Mouse (Mus musculus): ENCODE results near the gene Hic2.
"Not testable (repeated sequence)": the region's sequence is repeated elsewhere in the genome, so short reads cannot be mapped to it uniquely, and the experiment has no call there.

The Hic2 gene

DNA sequence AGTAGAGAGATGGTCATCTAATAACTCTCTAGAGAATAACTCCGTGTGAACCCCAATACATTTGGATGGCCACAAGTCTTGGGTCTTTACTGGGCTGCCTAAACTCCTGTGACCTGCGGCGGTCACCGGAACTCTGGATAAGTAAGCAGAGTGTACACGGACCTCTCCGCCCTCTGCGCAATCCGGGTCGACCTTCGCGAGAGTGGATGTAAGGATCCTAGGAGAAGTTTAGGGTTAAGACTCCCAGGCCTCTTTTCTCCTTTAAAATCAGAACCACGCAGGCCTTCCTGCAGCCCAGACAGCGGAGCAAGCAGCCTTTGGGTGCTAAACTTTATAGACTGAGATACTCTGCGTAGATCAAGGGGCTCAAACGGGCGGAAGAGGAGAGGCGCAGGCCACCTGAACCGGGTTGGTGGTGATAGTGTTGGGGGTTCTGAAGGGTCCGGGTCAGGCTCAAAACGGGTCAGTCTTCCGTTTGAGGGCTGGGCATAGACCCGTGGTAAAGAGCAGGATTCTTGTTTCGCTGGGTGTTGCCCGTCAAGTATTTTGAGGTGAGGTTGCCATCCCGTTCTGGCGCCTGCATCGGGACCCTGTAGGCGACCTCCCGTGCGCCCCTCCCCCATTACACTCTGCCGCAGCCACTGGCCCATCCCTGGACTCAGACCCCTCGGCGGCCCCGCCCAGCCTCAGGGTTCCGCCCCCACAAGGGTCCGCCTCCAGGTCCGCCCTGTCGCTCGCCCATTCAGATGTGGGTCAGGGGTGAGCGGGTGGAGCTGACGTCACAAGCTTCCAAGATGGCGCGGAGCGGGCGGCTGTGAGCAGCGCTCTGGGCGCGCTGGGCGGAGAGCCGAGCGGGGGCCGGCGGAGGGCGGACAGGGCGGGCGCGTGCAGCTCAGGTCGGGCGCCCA lies at the start of gene Hic2:
Hic2 (plus strand) TSS at position 779 of the 908 bp plus-strand sequence.
- peak; percentile 94 for DNase-seq

DNA sequence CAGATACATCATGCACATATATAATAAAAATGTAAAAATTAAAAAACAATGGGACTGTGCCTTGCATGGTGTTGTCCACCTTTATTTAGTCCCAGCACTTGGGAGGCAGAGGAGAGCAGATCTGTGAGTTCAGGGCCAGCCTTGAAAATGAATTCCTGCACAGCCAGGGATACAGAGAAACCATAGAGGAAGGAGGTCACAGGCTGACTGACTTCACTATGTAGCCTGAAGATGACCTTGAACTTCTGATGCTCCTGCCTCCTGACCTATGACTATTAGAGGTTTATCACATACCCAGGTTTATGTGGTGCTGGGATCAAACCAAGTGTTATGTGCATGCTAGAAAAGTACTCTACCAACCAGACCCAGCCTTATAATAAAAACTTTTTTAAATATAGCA lies 47.9 kb upstream of the Hic2 start:
- DNase-seq: no peak

DNA sequence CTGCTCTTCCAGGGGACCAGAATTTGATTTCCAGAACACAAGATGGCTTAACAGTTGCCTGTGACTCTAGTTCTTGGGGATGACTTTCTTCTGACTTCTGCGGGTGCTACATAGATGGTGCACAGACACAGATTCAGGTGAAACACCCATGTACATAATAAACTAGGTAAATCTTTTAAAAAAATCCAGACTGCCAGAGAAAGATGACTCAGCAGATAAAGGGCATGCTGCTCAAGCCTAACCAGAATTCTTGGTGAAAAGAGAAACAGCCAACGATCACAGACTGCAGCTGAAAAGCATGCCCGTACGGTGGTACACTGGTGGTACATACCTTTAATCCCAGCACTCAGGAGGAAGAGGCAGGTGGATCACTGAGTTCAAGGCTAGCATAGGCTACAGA lies 39.5 kb upstream of the Hic2 start:
- DNase-seq: no peak

DNA sequence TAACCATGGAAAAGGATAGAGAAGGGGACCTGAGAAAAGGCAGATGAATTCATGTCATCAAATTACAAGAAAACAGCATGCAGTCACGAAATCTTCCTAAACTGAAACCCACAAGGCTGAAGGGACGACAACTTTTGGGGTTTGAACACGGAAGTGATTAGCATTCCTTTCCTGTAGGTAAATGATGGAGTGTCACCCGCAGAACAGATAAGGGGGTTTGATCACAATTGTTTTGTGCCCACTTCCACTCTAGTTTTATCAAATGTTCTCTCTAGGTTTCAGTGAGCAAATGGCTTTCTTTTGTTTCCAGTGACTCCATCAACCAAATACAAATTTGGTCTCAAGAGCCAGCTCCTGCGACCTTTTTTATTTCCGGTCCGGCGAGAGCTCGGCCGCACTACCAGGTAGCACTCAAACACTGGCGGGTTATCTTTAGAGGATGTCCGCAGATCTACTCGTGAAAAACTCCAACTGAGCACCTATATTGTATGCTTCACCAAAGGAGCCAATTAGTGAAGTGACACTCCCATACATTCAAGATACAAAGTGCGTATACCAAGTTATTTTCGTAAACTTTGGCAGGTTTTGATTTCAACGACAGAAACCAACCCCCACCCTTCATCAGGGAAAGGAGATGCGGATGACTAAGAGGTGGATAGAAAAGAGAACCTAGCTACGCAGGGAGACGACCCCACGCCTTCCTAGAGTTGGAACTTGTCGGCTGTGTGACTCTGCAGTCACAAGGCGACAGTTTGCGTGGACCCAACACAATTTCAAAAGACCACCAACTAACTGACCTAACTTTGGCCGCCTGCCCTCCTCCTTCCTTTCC lies 33.0 kb upstream of the Hic2 start:
- peak; percentile 38 for DNase-seq

DNA sequence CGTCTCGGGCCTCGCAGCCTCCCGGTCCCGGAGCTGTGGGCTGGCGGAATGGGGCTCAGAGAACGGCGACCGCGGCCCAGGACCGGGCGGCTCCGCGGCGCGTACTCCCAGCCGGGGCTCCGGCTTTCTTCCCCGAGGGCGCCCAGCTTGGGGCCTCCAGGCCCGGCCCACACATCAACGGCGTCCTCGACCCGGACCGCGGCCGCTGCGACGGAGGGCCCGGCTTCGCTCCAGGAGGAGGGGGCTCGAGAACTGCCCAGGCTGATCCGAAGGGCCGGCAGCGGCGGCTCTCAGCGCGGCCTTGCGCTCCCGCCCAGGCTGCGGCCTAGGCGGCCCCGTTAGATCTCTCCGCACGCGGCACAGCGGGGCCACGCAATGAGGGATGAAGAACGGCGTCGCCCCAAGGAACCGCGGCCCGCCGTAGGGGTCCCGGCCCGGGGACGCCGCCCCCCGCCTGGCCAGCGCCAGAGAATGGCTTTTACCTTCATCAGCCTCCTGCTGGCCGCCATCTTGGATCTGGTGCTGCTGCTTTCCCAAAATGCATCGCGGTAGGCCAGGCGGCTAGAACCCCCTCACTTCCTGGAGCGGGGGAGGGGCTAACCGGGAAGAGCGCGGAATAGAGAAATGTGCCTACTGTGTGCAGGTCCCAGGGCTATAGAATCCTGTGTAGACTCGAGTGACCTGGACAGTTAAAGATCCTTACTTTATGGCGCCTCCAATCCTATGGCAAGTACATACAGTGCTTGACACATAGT lies 32.2 kb upstream of the Hic2 start:
- DNase-seq: peak; percentile 82

DNA sequence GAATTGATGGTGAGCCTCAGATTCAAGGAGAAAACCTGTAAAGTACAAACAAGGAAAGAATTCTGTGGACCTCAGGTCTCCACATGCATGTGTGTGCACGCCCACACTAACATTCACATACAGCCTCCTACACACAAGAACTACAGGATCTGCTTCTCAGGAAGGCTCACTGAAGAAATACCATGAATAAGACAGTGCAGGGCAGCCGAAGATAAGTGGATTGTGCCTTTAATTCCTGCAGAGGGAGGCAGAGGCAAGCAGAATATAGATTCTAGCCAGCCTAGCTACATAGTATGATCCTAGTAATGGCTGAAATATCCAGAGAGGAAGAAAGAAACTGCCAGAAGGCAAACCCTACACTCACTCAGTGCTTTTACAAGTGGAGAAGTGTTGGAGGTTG lies 31.4 kb upstream of the Hic2 start:
- DNase-seq: no peak

DNA sequence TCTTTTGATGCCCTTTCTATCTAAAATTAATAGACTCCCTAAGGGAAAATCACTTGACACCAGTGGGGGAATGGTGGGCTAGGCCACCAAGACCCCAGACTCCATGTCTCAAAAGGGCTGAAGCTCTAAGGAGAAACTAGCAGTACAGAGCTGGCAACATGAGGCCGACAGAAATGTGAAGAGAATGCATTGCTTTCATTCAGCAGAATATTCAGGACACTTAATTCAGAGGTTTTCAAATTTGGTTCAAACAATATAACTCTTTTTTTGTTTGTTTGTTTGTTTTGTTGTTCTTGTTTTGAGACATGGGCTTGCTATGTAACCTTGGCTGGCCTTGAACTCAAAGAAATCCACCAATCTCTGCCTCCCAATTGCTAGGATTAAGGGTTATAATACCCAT lies 30.8 kb upstream of the Hic2 start, which contains the start of gene Ube2l3:
Ube2l3 (minus strand) TSS at position 101 of the 400 bp plus-strand sequence.
- no peak for DNase-seq

DNA sequence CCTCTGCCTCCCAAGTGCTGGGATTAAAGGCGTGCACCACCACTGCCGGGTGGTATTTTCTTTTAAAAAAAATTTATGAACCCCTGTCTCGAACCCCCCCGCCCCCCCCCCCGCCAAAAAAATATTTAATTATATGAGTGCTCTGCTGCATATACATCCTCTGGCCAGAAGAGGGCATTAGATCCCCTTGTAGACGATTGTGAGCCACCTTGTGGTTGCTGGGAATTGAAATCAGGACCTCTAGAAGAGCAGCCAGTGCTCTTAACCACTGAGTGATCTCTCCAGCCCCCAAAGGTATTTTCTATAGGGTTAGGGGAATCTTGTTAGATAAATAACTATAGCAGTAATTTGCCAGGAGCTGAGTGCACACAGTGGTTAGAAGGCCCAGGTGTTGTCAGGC lies 28.4 kb upstream of the Hic2 start:
- DNase-seq: no peak

DNA sequence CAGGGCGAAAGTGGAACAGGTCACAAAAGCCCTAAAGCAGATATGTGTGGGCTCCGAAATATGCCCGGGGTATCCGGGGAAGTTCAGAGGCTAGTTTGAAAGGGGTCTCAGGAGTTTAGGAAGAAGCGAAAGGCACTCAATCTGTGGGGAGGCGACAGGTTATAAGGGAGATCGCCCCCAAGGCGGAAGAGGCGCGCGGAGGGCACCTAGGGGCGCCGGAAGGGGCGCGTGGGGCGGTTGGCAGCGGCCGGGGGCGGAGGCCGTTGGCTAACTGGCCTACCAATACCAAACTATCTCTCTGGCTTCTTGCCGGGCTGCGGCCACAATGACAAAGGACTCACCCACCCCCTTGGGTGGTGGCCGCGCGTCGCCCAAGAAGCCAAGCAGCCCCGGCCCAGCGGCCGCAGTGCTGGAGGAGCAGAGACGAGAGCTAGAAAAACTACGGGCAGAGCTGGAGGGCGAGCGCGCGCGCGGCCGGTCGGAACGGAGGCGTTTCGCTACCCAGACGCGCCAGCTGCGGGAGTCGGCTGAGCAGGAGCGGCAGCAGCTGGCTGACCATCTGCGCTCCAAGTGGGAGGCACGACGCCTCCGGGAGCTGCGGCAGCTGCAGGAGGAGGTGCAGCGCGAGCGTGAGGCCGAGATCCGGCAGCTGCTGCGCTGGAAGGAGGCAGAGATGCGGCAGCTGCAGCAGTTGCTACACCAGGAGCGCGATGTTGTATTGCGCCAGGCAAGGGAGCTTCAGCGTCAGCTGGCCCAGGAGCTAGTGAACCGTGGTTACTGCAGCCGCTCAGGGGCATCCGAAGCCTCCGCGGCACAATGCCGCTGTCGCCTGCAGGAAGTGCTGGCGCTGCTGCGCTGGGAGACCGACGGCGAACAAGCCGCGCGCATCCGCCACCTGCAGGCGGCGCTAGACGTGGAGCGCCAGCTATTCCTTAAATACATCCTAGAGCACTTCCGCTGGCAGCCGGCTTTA lies 24.7 kb upstream of the Hic2 start, which contains the start of gene Rimbp3:
Rimbp3 (plus strand) TSS at position 215 of the 973 bp plus-strand sequence.
- peak; percentile 74 for DNase-seq

DNA sequence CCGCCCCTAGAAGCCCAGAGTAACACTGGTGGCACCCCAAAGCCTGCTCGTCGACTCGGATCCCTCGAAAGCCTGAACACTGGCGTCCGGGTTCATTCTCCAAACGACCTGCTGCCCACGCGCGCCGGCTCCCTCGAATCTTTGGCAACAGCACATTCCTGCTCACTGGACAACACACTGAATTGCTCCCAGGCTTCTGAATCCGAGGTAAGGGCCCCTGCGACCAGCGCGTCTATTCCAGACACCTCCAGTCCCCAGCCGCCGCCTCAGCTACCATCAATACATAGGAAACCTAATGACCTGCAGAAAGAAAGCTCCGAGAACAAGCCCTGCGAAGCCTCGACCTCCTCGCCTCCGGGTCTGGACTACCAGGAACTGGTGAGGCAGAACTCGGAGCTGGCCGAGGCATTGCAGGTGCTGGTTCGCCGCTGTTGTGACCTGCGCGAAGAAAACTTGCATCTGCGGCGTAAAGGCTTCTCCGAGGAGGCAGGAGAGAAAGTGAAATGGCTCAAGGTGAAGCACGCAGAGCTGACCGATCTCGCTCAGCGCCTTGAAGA lies 23.9 kb upstream of the Hic2 start:
- no peak for DNase-seq

DNA sequence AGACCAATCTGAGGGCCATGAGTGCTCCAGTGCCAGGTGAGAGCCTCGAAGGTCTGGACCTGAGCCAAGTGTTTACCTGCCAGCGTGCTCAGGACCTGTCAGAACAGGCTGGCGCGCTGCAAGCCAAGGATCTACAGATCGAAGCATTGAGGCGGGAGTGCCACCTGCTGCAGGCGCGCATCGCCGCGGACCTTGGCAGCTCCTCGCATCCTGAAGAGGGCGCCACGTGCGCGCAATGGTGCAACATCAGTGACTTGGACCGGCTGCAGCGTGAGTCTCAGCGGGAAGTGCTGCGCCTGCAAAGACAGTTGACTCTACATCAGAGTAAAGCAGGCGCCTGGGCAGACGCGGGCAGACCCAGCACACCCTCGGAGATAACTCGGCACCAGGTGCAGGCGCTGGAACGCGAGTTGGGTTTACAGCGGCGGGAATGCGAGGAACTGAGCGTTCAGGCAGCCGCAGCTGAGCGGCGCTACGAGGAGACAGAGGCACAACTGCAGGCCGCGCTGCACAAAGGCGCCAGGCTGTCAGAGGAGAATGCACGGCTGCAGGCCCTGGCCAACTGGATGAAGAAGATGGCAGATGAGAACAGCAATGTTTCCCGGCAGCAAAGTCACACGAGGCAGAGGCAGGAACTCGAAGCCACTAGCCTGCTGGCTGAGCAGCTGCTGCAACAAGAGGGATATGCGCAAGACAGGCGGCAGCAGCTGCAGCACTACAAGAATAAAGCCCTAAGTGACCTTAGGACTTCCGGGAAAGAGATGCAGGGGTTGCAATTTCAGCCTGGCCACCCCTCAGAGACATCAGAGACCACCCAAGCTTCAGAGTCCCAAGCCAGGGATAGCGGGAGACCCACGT lies 23.2 kb upstream of the Hic2 start:
- DNase-seq: peak; percentile 87

DNA sequence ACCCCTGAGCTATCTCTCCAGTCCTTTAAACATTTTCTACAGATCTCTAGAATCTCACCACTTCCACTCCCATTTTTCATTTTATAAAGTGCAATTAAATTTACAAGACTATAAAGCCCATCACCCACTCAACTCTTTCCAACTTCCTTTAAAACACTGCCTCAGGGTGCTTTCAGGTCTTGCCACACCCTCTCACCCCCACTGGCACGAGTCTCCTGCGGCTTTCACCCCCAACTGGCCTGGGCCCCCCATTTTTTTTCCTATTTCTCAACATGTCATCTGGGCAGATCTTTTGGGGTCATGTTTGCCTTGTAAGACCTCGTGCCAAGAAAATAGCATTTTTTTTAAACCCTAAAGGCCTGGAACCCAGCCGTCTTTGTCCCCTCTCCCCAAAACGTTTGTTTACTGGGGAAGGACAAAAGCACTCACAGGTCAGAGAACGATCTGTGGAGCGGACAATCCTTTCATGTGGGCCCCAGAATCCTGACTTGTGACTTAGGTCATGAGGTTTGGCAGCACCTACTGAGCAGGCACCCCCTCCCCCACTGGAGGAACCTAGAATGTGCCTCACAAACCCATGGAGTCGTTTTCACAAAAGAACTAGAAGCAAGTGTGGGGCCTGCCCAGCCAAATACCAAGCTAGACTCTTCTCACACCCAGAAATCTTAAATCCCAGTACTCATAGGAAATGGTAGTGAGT lies 16.3 kb upstream of the Hic2 start:
- DNase-seq: no peak

DNA sequence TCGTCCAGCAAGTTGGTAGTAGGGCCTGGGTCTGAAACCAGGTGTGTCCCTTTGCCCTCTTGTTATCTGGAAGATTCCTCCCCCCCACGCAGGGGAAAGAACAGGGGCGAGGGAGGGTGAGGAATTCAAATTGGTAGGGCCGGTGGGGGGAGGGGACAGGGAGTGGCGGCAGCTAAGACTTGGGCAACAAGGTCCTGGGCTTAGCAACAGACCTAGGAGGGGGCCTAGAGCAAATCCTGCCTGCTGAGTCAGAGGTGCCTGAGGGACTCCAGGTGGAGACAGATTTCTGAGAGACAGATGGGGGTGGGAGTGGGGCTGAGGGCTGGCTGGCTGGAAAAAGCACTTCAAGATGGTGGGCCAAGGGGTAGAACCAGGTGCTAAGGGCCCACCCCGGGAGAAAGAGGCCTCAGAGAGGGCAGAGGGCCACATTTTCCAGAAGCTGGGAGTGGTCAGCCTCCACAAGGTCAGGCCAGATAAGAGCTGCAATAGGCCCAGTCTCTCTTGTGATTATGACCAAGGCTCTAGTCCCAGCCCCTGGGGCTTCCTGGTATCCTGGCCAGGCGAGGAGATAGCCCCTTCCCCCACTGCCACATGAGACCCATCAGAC lies 13.1 kb upstream of the Hic2 start:
- DNase-seq: no peak

DNA sequence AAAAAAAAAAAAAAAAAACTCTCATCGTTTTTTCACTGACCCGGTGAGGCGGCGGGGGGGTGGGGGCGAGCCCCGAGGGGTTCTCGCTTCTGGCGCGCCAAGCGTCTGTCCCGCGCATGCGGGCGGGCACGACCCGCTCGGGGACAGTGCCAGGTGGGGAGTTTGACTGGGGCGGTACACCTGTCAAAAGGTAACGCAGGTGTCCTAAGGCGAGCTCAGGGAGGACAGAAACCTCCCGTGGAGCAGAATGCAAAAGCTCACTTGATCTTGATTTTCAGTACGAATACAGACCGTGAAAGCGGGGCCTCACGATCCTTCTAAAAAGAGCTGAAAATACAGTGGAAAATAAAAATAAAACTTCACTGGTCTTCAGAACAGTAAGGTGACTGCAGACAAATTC lies 11.2 kb upstream of the Hic2 start:
- DNase-seq: peak; percentile 87

DNA sequence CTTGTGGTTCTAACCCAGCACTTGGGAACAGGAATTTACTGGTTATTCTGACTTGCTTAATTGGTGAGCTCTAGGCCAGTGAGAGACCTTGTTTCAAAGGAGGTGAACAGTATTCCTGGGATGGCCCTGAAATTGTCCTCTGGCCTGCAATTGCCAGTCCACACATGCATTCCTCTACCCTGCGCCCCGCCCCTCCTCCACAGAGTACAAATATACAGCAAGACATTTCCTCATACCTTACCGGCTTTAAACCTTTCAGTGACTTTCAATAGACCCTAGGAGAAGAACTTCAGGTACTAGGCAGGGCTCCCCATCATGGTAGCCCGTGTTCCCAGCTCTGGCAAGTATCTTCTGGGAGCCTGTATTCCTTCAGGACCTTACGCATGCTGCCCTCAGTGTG lies 7.8 kb upstream of the Hic2 start:
- DNase-seq: no peak

DNA sequence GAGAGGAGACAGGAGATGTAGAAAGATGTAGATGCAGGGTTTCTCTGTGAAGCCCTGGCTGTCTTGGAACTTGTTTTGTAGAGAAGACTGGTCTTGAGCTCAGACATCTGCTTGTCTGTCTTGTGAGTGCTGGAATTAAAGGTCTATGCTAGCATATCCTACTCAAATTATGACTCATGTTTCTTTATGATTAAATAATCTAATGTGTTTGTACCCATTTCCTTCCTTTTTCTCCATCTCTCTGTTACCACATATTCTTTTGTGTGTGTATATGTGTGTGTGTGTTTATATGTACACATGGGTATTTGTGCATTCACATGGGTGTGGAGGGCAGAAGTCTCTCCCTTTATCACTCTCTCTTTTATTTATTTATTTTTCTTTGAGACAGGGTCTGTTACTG lies 6.9 kb upstream of the Hic2 start:
- DNase-seq: no peak

DNA sequence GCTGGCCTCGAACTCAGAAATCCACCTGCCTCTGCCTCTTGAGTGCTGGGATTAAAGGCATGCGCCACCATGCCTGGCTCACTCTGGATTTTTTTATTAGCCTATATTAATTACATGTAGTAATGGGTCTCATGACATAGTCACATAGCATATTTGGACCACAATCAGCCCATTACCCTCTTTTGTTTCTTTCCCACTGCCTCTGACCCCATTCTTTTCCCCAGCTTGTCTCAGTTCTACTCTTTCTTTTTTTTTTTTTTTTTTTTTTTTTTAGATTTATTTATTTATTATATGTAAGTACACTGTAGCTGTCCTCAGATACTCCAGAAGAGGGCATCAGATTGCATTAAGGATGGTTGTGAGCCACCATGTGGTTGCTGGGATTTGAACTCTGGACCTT lies 1.8 kb upstream of the Hic2 start:
- DNase-seq: not testable (repeated sequence)

DNA sequence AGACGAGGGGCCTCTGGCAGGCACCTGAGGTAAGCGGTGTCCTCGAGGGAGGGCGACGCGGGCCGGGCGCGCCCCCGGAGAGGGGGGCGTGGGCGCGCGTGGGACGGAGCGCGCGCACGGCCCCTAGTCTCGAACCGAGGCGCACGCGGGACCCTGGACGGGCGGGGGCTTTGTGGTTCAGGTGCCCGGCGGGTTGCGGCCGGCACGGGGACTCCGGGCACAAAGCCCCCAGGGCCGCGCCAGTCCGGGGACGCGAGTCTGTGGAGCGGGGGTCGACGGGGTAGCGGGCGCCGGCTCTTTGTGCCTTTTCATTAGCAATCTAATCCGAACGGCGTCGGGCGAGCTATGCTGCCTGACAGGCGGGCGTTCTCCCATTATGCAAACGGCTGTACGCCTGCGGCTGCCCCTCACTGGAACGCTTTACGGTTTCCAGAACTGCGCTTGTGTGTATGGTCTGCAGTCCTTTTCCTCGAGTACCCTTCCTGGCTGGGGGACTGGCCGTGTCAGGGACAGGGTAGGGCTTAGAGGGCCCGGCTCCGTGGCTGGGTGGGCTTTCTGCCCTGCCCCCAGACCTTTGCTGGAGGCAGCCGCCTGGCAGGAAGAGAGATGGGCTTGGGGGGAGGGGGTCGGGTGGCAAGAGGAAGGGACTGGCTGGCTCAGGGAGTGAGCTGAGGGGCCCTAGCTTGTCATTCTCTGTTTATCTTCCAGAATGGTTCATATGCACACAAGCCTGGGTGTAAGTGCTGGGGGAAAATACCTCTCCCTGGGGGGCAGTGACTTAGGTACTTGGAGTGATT lies 528 bp downstream of the Hic2 start:
- peak; percentile 48 for DNase-seq
